Mouse (Mus musculus) liver, embryonic 14.5 days (tissue): ENCODE measurements at regions not wholly inside any gene's neighbourhood (a gene's known extent, or its start where the extent isn't known, plus 50 kb on each side); places are given as distances from the start of the nearest gene placed in this dataset.

ENCODE experiments used
- ATAC-seq: fragments of 200-750 bp; cut with Nextera tagmentation; 2 replicates; pipeline ENCODE4 v1.8.0; 2017; ENCODE audit warnings: moderate number of reproducible peaks, mild to moderate bottlenecking, moderate library complexity; ENCODE audit not compliant: insufficient read depth
- DNase-seq, 3 experiments: peaks; one replicate each; pipeline ENCODE4 v3.0.0-alpha.2; 2012 to 2013; ENCODE audit warnings: low read depth in 3 of 3, low spot score in 3 of 3
- H3K27ac ChIP-seq: fragments of 300-500 bp; sonication (generic); 2 replicates; pipeline ENCODE4 v1.5.1; 2014; ENCODE audit warnings: moderate library complexity, mild to moderate bottlenecking, control low read depth, inconsistent platforms
- H3K27me3 ChIP-seq: fragments of 300-500 bp; sonication (generic); 2 replicates; pipeline ENCODE4 v1.6.1; 2014; ENCODE audit warnings: mild to moderate bottlenecking, low read length, moderate library complexity; ENCODE audit not compliant: control insufficient read depth, insufficient read depth
- H3K36me3 ChIP-seq: fragments of 300-500 bp; sonication (generic); replicated peaks from 2 replicates; pipeline ENCODE4 v1.6.1; 2014; ENCODE audit warnings: low read depth; ENCODE audit not compliant: control insufficient read depth, insufficient read depth
- H3K4me1 ChIP-seq, 2 experiments: fragments of 200-500 bp in 1 of 2; fragments of 300-500 bp in 1 of 2; sonication (generic) in 1 of 2; replicated peaks; 2 replicates each; pipeline ENCODE4 v1.6.1; 2012 to 2014; ENCODE audit warnings: antibody characterized with exemption in 1 of 2, inconsistent platforms in 1 of 2, low read length in 1 of 2; ENCODE audit not compliant: control insufficient read depth in 2 of 2, insufficient read depth in 2 of 2
- H3K4me2 ChIP-seq: fragments of 300-500 bp; sonication (generic); 2 replicates; pipeline ENCODE4 v1.6.1; 2014; ENCODE audit warnings: low read depth, mild to moderate bottlenecking, control low read depth, moderate library complexity
- H3K4me3 ChIP-seq, 2 experiments: fragments of 200-500 bp in 1 of 2; fragments of 300-500 bp in 1 of 2; sonication (generic) in 1 of 2; 2 replicates each; pipeline ENCODE4 v1.5.1; 2012 to 2014; ENCODE audit warnings: low read depth in 2 of 2, low read length in 2 of 2, mild to moderate bottlenecking in 2 of 2, control low read depth in 1 of 2, inconsistent platforms in 1 of 2, moderate library complexity in 1 of 2; ENCODE audit not compliant: insufficient read depth in 1 of 2
- H3K9ac ChIP-seq: fragments of 300-500 bp; sonication (generic); replicated peaks from 2 replicates; pipeline ENCODE4 v1.6.1; 2014; ENCODE audit warnings: mild to moderate bottlenecking, control low read depth, moderate library complexity
- H3K9me3 ChIP-seq: fragments of 300-500 bp; sonication (generic); 2 replicates; pipeline ENCODE4 v1.6.1; 2016; ENCODE audit warnings: low read length, mixed read lengths; ENCODE audit not compliant: control insufficient read depth
- CTCF ChIP-seq: IDR thresholded peaks from 2 replicates; pipeline ENCODE4 v1.5.1; 2016; ENCODE audit warnings: antibody characterized with exemption, low read depth, control low read depth
- EP300 ChIP-seq: IDR thresholded peaks from 2 replicates; pipeline ENCODE4 v1.6.1; 2016; ENCODE audit warnings: antibody characterized with exemption, low read depth
- WGBS: fragments of 180-500 bp; shearing (Covaris S2); extraction: QIAGEN DNeasy Blood & Tissue Kit; methylation state at CpG from one replicate; pipeline ENCODE4 v1.1.7; 2014; ENCODE audit not compliant: insufficient replicate concordance; 5-methylcytosine and 5-hydroxymethylcytosine counted together

GRCm38 (mm10) chr13:44293736-44294416 lies 435.4 kb upstream of the Jarid2 start:
- whole genome bisulfite sequencing: 72% methylated on average over 15 of the region's 15 CpGs
- Histone ChIP-seq H3K9me3 (no peaks in the 10 kb centered on the region; the same call in 1 of the 2 replicates), H3K4me2 (no peak overlapping the region), H3K4me1 (no peaks in the 10 kb centered on the region), H3K4me3 (no peak overlapping the region), H3K27me3 (no peaks in the 10 kb centered on the region), H3K27ac (no peak overlapping the region), H3K36me3 (no peaks in the 10 kb centered on the region), H3K9ac (no peak overlapping the region)
- TF ChIP-seq EP300 (no peak), CTCF (no peak)
- ATAC-seq: no peak
- no peak for DNase-seq

DNA sequence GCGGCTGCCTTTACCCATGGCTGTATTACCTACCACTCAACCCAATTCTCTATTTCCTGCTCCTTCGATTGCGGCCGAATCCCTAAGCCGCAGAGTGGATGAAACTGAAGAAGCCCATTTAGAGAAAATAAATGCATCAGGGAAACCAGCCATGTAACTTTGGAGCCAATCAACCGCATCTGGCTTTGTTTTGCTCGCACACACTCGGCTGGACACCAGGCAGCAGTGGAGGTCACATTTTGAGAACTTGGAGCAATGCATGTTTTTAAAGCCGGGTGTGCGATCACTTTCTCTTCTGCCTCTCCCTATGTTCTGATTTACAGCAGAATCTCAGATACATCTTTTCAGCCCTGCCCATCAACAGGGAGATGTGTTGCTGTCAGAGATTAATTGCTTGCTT lies 433.7 kb upstream of the Jarid2 start:
- no peak for TF ChIP-seq CTCF
- TF ChIP-seq EP300: no peak
- no peaks in the 10 kb centered on the region for H3K9me3 ChIP-seq
- H3K4me2 ChIP-seq: no peak overlapping the region
- no peaks in the 10 kb centered on the region for H3K4me1 ChIP-seq
- H3K36me3 ChIP-seq: no peaks in the 10 kb centered on the region
- no peaks in the 10 kb centered on the region for H3K27me3 ChIP-seq
- H3K9ac ChIP-seq: no peak overlapping the region
- no peak for DNase-seq
- no peak overlapping the region for H3K4me3 ChIP-seq
- no peak for ATAC-seq
- no peak overlapping the region for H3K27ac ChIP-seq
- 71% methylated on average over 10 of the region's 10 CpGs for WGBS

DNA sequence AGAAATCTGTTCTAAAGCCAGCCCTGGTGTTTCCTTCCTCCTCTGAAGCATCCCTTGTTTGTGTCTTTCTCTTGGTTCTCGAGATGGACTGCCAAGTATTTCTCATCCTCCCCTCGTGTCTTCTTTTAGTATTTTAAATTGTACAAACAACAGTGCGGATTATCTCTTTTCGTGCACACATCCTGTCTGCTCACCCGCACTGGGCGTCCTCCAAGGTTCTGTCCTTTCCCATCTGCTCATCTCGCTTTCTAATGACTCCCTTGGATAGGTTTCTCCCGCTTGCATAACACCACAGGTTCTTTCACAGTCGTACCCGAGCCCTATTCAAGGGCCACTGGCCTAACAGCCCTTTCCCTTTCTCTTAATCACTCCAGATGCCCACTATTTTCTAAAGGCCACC lies 428.7 kb upstream of the Jarid2 start:
- H3K9ac ChIP-seq: no peak overlapping the region
- no peaks in the 10 kb centered on the region for H3K27me3 ChIP-seq

DNA sequence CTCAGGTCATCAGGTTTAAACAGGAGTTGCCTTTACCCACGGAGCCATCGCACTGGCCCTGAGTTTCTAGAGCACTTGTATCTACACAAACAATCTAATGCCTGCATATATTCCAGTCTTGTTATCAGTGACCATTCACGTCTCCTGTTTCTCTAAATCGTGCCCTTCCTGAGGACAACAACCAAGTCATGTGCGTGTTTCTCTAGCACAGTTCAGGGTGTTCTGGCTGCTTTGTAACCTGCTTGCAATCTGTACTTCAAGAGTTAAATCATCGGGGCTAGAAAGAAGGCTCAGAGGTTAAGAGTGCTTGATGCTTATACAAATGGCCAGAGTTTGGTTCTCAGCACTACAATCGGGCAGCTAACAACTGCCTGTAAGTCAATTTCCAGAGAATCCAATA lies 428.1 kb upstream of the Jarid2 start:
- no peaks in the 10 kb centered on the region for H3K4me1 ChIP-seq
- H3K27ac ChIP-seq: no peak overlapping the region
- H3K9ac ChIP-seq: no peak overlapping the region
- no peaks in the 10 kb centered on the region for H3K27me3 ChIP-seq
- H3K9me3 ChIP-seq: no peaks in the 10 kb centered on the region
- TF ChIP-seq EP300 (no peak), CTCF (no peak)
- H3K4me2 ChIP-seq: no peak overlapping the region
- no peaks in the 10 kb centered on the region for H3K36me3 ChIP-seq
- 46% methylated on average over 7 of the region's 7 CpGs for WGBS
- ATAC-seq: no peak
- no peak for DNase-seq
- no peak overlapping the region for H3K4me3 ChIP-seq

More for the DNA sequence above, 428.7 kb upstream of the Jarid2 start:
- no peak overlapping the region for H3K4me2 ChIP-seq
- 31% methylated on average over 10 of the region's 10 CpGs for WGBS
- ATAC-seq (no peak), DNase-seq (no peak)
- H3K4me3 ChIP-seq: no peak overlapping the region
- TF ChIP-seq CTCF (no peak), EP300 (no peak)
- H3K36me3 ChIP-seq: no peaks in the 10 kb centered on the region
- no peaks in the 10 kb centered on the region for H3K9me3 ChIP-seq
- H3K27ac ChIP-seq: no peak overlapping the region
- H3K4me1 ChIP-seq: no peaks in the 10 kb centered on the region

- H3K4me3 ChIP-seq: no peak overlapping the region
- no peaks in the 10 kb centered on the region for H3K36me3 ChIP-seq
- H3K4me1 ChIP-seq: no peaks in the 10 kb centered on the region
- no peaks in the 10 kb centered on the region for H3K27me3 ChIP-seq
- 67% methylated on average over 10 of the region's 10 CpGs for WGBS
- H3K27ac ChIP-seq: no peak overlapping the region
- no peak for TF ChIP-seq EP300
- no peak for TF ChIP-seq CTCF
- H3K9ac ChIP-seq: no peak overlapping the region
- ATAC-seq (no peak), DNase-seq (no peak)
- H3K4me2 ChIP-seq: no peak overlapping the region
- no peaks in the 10 kb centered on the region for H3K9me3 ChIP-seq
Observed at GRCm38 (mm10) chr13:44301936-44302335, 427.3 kb upstream of the Jarid2 start.
